15 mouse cellular contexts compared by ENCODE assay signal in the genomic region with DNA sequence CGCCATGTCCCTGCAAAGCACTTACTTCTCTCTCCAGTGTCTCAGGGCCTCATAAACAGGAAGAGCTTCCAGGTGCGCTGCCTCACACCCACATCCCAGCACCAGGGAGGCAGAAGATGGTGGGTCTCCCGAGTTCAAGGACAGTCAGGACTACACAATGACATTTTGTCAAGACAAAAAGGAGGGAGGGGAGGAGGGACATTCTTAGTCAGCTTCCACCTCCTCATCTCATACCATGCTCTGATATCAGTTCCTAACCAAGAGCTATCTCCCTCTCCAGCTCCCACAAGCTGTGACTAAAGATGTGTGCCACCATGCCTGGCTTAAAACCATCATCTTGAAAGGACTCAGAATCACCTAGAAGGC. TPM values are rescaled to one million over a fixed set of nuclear protein-coding genes. Genes with fewer than 3 reads are reported as not detected.
DNase-seq lines count a peak whose midpoint lies in the region; ATAC-seq and TF ChIP-seq lines count a peak whose summit lies in the region.
"Had no signal": no experiment of that assay in that cellular context is flagged by ENCODE, and none has a peak within 500 bp of the region (broad histone marks: within the 10 kb centered on the region; RNA-seq: fewer than 3 reads in every experiment).

No protein-coding gene starts in this region.

- peak overlapping the region; percentile 47 for H3K27ac ChIP-seq in cerebellum, adult 2 months (ENCODE audit: insufficient read depth, low read length)
- peak overlapping the region; percentile 57 for H3K27ac ChIP-seq in heart, embryonic 16.5 days (ENCODE audit: low read length)
- peak overlapping the region; percentile 46; the same call in 1 of the 2 replicates for H3K27ac ChIP-seq in neural tube, embryonic 13.5 days (replicated peaks)
- H3K27ac ChIP-seq: kidney, postnatal 0 days had no signal

- H3K4me3 ChIP-seq in cerebellum, adult 2 months (replicated peaks; ENCODE audit: insufficient read depth, low read depth, low read length) = no peak overlapping the region
- no peak overlapping the region for H3K4me3 ChIP-seq in heart, embryonic 16.5 days (ENCODE audit: low read length)
- no peak overlapping the region for H3K4me3 ChIP-seq in neural tube, embryonic 13.5 days
- H3K4me3 ChIP-seq: myocyte had no signal

- WGBS in cerebellum, adult 2 months = 47% methylated on average over 3 of the region's 3 CpGs
- 46% methylated on average over 3 of the region's 3 CpGs for WGBS in heart, embryonic 16.5 days
- 70% methylated on average over 3 of the region's 3 CpGs for WGBS in neural tube, embryonic 13.5 days

- TF ChIP-seq POLR2A in cerebellum, adult 2 months (IDR thresholded peaks at IDR 0.05; ENCODE audit: borderline replicate concordance, insufficient read depth, low read length) = no peak

- H3K9ac ChIP-seq in heart, embryonic 16.5 days (ENCODE audit: low read length) = peak overlapping the region; percentile 49
- H3K9ac ChIP-seq in neural tube, embryonic 13.5 days = no peak overlapping the region

- no peak for ATAC-seq in heart, embryonic 16.5 days (replicated peaks; ENCODE audit: extremely low read depth, insufficient read depth, low FRiP score)
- no peak for ATAC-seq in neural tube, embryonic 13.5 days (ENCODE audit: low read depth)
- no peak for ATAC-seq in erythroid progenitor cell, adult 5-6 weeks (replicated peaks; ENCODE audit: low FRiP score, poor library complexity, severe bottlenecking)

- peak overlapping the region; percentile 12; the same call in 1 of the 2 replicates for H3K4me2 ChIP-seq in heart, embryonic 16.5 days (ENCODE audit: low read depth, low read length)
- H3K4me2 ChIP-seq in neural tube, embryonic 13.5 days = no peak overlapping the region

- H3K36me3 ChIP-seq in heart, embryonic 16.5 days (ENCODE audit: control insufficient read depth, insufficient read depth) = no peaks in the 10 kb centered on the region
- H3K36me3 ChIP-seq in neural tube, embryonic 13.5 days = peaks cover 16% of the 10 kb centered on the region

- DNase-seq in cerebellum, adult 2 months = no peak
- DNase-seq in cerebellum, postnatal 14 days = no peak
- no peak for DNase-seq in heart, adult 11 months
- DNase-seq in neural tube, embryonic 10.5 days (ENCODE audit: extremely low spot score, low spot score) = no peak
- DNase-seq in frontal cortex, postnatal 14 days (ENCODE audit: low spot score in 2 of 2) = no peak
- DNase-seq: cerebellum, postnatal 36 days; lung, postnatal 4 days; spleen, adult 18-20 months had no signal

- peaks cover 60% of the 10 kb centered on the region for H3K4me1 ChIP-seq in cerebellum, adult 2 months (ENCODE audit: control insufficient read depth, insufficient read depth, low read length)
- H3K4me1 ChIP-seq in heart, embryonic 16.5 days (ENCODE audit: control insufficient read depth, insufficient read depth, low read length) = peaks cover 55% of the 10 kb centered on the region
- peaks cover 66% of the 10 kb centered on the region for H3K4me1 ChIP-seq in neural tube, embryonic 13.5 days (replicated peaks)

- no peaks in the 10 kb centered on the region for H3K27me3 ChIP-seq in cerebellum, adult 2 months (ENCODE audit: control insufficient read depth, insufficient read depth, low read length)
- no peaks in the 10 kb centered on the region for H3K27me3 ChIP-seq in heart, embryonic 16.5 days (ENCODE audit: control insufficient read depth, insufficient read depth, low read length)
- no peaks in the 10 kb centered on the region for H3K27me3 ChIP-seq in neural tube, embryonic 13.5 days

- TF ChIP-seq CTCF in cerebellum, adult 2 months (IDR thresholded peaks at IDR 0.05; ENCODE audit: borderline replicate concordance, insufficient read depth, low read depth, low read length) = no peak

- H3K9me3 ChIP-seq in heart, embryonic 16.5 days (replicated peaks; ENCODE audit: control insufficient read depth, low read length) = no peaks in the 10 kb centered on the region
- no peaks in the 10 kb centered on the region for H3K9me3 ChIP-seq in neural tube, embryonic 13.5 days

RNA-seq across cellular contexts. Expression of gene Nudt3, which starts 11.8 kb away (rescaled TPM):
- 336 and 366 TPM in 2 replicates for polyA plus RNA-seq in cerebellum, adult 2 months (2012; rRNA removed)
- polyA plus RNA-seq in heart, embryonic 16.5 days (2015; fragmentation: Nextera tagmentation; extraction: Ambion mirVana) = 162 and 176 TPM in 2 replicates
- polyA plus RNA-seq in neural tube, embryonic 13.5 days (2015; fragmentation: Nextera tagmentation; extraction: Ambion mirVana) = 238 and 300 TPM in 2 replicates
- total RNA-seq in erythroid progenitor cell, adult 5-6 weeks (2015; ENCODE audit: low replicate concordance) = 11.3 and 21.6 TPM in 2 replicates
- total RNA-seq in erythroid progenitor cell, adult 5-6 weeks (2017; ENCODE audit: low replicate concordance) = 20.7 and 43.1 TPM in 2 replicates

RNA-seq across cellular contexts. Expression of gene RPS10-NUDT3, which starts 23.5 kb away (rescaled TPM):
- 0.16 TPM in 2 replicates for polyA plus RNA-seq in cerebellum, adult 2 months (2012; rRNA removed)
- not detected in 2 replicates for polyA plus RNA-seq in heart, embryonic 16.5 days (2015; fragmentation: Nextera tagmentation; extraction: Ambion mirVana)
- not detected in 2 replicates for polyA plus RNA-seq in neural tube, embryonic 13.5 days (2015; fragmentation: Nextera tagmentation; extraction: Ambion mirVana)
- not detected in 2 replicates for total RNA-seq in erythroid progenitor cell, adult 5-6 weeks (2015; ENCODE audit: low replicate concordance)
- 12.3 TPM in 1 of 2 replicates, not detected in the other for total RNA-seq in erythroid progenitor cell, adult 5-6 weeks (2017; ENCODE audit: low replicate concordance)
- total RNA-seq: G1E had no signal
- polyA plus RNA-seq: G1E; kidney, postnatal 0 days; myocyte; testis, adult 2 months had no signal

RNA-seq across cellular contexts. Expression of gene Rps10, which starts 25.0 kb away (rescaled TPM):
- 479 and 488 TPM in 2 replicates for polyA plus RNA-seq in cerebellum, adult 2 months (2012; rRNA removed)
- polyA plus RNA-seq in heart, embryonic 16.5 days (2015; fragmentation: Nextera tagmentation; extraction: Ambion mirVana) = 511 and 514 TPM in 2 replicates
- 578 and 594 TPM in 2 replicates for polyA plus RNA-seq in neural tube, embryonic 13.5 days (2015; fragmentation: Nextera tagmentation; extraction: Ambion mirVana)
- total RNA-seq in erythroid progenitor cell, adult 5-6 weeks (2015; ENCODE audit: low replicate concordance) = 648 and 718 TPM in 2 replicates
- 440 and 463 TPM in 2 replicates for total RNA-seq in erythroid progenitor cell, adult 5-6 weeks (2017; ENCODE audit: low replicate concordance)

RNA-seq across cellular contexts. Expression of gene Pacsin1, which starts 43.8 kb away (rescaled TPM):
- 228 and 244 TPM in 2 replicates for polyA plus RNA-seq in cerebellum, adult 2 months (2012; rRNA removed)
- 0.55 and 0.76 TPM in 2 replicates for polyA plus RNA-seq in heart, embryonic 16.5 days (2015; fragmentation: Nextera tagmentation; extraction: Ambion mirVana)
- 29.6 and 32.1 TPM in 2 replicates for polyA plus RNA-seq in neural tube, embryonic 13.5 days (2015; fragmentation: Nextera tagmentation; extraction: Ambion mirVana)
- not detected in 2 replicates for total RNA-seq in erythroid progenitor cell, adult 5-6 weeks (2015; ENCODE audit: low replicate concordance)
- total RNA-seq in erythroid progenitor cell, adult 5-6 weeks (2017; ENCODE audit: low replicate concordance) = not detected in 2 replicates
- polyA plus RNA-seq: G1E had no signal

RNA-seq across cellular contexts. Expression of gene AI413582, which starts 45.9 kb away (rescaled TPM):
- polyA plus RNA-seq in cerebellum, adult 2 months (2012; rRNA removed) = 98.9 and 104 TPM in 2 replicates
- polyA plus RNA-seq in heart, embryonic 16.5 days (2015; fragmentation: Nextera tagmentation; extraction: Ambion mirVana) = 22.2 and 22.6 TPM in 2 replicates
- 41.3 and 46.0 TPM in 2 replicates for polyA plus RNA-seq in neural tube, embryonic 13.5 days (2015; fragmentation: Nextera tagmentation; extraction: Ambion mirVana)
- 2.9 and 6.8 TPM in 2 replicates for total RNA-seq in erythroid progenitor cell, adult 5-6 weeks (2015; ENCODE audit: low replicate concordance)
- 3.1 and 14.1 TPM in 2 replicates for total RNA-seq in erythroid progenitor cell, adult 5-6 weeks (2017; ENCODE audit: low replicate concordance)
